Mouse (Mus musculus): ENCODE results near the gene Dctn3. TPM values are rescaled to one million over a fixed set of nuclear protein-coding genes. Genes with fewer than 3 reads are reported as not detected.

Gene Dctn3
- polyA plus RNA-seq, 1 experiment: 92.6 TPM

DNA sequence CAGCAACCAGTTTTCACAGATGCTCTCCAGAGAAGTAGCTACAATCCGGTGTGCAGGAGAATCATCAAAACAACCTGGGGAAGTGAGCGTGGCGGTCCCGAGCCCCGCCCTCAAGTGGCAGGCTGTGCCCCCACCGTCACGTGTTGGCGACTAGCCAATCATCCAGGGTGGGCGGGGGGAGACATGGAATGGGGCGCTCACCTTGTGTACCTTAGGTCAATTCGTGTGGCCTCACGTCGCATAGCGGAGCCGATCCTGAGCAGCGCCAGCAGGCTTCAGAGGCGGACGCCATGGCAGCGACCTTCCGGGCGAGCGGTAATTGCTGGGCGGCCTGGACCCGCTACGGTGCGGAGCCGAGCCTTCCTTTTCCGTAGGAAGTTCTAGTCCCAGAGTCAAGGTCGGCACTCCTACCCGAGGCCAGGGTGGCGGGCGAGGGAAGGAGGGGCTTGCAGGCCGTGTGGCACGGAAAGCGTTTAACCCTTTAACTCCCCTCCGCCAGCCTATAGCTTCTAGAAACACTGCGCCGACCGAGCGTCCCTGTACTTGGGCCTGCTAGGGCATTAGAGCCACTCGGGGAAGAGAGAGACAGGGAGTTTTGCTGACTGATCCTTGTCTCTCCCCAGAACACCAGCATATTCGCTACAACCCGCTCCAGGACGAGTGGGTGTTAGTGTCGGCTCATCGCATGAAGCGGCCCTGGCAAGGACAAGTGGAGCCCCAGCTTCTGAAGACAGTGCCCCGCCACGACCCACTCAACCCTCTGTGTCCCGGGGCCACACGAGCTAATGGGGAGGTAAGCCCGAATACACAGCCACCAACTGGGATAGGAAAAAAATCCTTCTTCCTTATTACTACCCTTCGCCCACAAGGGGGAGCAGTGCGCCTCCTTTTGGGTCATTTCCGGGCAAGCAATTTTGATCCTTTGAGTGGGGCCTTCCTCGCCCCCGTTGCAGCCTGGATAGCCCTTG lies 32.7 kb upstream of the Dctn3 start, which contains the start of gene Sigmar1:
TSS of gene Sigmar1 (minus strand) at position 820 of the 968 bp plus-strand sequence.
- no peaks in the 10 kb centered on the region; the same call in 1 of the 2 replicates for H3K36me3 ChIP-seq (ENCODE audit: control insufficient read depth, insufficient read depth, low read length)
- peak within 1 kb of the TSS; percentile 98 for H3K27ac ChIP-seq (ENCODE audit: insufficient read depth, low read depth, low read length)
- H3K4me3 ChIP-seq (ENCODE audit: insufficient read depth, low read depth, low read length): peak within 1 kb of the TSS; percentile 78
- DNase-seq: peak; percentile 94
- no peaks in the 10 kb centered on the region for H3K27me3 ChIP-seq (replicated peaks; ENCODE audit: control insufficient read depth, insufficient read depth, low read length)
- WGBS: under 1% methylated on average over 57 of the region's 57 CpGs
- peaks cover 21% of the 10 kb centered on the region; the same call in 1 of the 2 replicates for H3K4me1 ChIP-seq (ENCODE audit: control insufficient read depth, insufficient read depth, low read length)
- TF ChIP-seq CTCF (conservative IDR thresholded peaks at IDR 0.05; ENCODE audit: insufficient read depth, insufficient read length, low read depth, low read length): peak; percentile 86
- peak; percentile 51 for TF ChIP-seq POLR2A (IDR thresholded peaks at IDR 0.05; ENCODE audit: low read depth, low read length)

GRCm38 (mm10) chr4:41754797-41755337 lies 31.9 kb upstream of the Dctn3 start, which contains the start of gene Galt:
Gene Galt, plus strand, starts transcription at chr4:41755228.
- DNase-seq: peak; percentile 91
- 9% methylated on average over 14 of the region's 14 CpGs for WGBS
- H3K27ac ChIP-seq (ENCODE audit: insufficient read depth, low read depth, low read length): peak within 1 kb of the TSS; percentile 96
- H3K4me3 ChIP-seq (ENCODE audit: insufficient read depth, low read depth, low read length): peak within 1 kb of the TSS; percentile 78
- H3K27me3 ChIP-seq (replicated peaks; ENCODE audit: control insufficient read depth, insufficient read depth, low read length): no peaks in the 10 kb centered on the region
- no peaks in the 10 kb centered on the region; the same call in 1 of the 2 replicates for H3K36me3 ChIP-seq (ENCODE audit: control insufficient read depth, insufficient read depth, low read length)
- peaks cover 19% of the 10 kb centered on the region; the same call in 1 of the 2 replicates for H3K4me1 ChIP-seq (ENCODE audit: control insufficient read depth, insufficient read depth, low read length)
- no peak for TF ChIP-seq CTCF (conservative IDR thresholded peaks at IDR 0.05; ENCODE audit: insufficient read depth, insufficient read length, low read depth, low read length)

DNA sequence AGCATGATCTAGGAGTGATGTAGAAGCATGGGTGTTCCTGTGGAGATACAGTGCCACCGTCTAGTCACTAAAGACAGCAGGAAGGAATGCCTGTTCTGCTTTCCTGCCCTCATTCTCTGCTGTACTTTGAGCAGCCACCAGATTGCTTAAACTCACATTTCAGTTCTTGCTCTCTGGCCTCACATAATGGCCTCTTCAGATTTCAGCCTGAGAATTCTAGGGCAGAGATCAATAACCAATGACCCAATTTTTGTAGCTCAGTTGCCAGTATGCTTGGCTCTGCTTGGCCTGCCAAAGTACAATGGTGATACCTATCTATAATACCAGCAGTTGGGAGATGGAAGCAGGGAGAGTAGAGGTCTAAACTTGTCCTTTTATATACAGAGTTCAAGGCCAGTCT lies 22.1 kb upstream of the Dctn3 start:
- no peak for TF ChIP-seq POLR2A (IDR thresholded peaks at IDR 0.05; ENCODE audit: low read depth, low read length)
- TF ChIP-seq CTCF (conservative IDR thresholded peaks at IDR 0.05; ENCODE audit: insufficient read depth, insufficient read length, low read depth, low read length): no peak
- peaks cover 4% of the 10 kb centered on the region; the same call in 1 of the 2 replicates for H3K4me1 ChIP-seq (ENCODE audit: control insufficient read depth, insufficient read depth, low read length)
- H3K36me3 ChIP-seq (ENCODE audit: control insufficient read depth, insufficient read depth, low read length): no peaks in the 10 kb centered on the region; the same call in 1 of the 2 replicates
- WGBS: 72% methylated on average over 1 of the region's 1 CpGs
- H3K27ac ChIP-seq (ENCODE audit: insufficient read depth, low read depth, low read length): no peak overlapping the region
- no peak for DNase-seq
- H3K27me3 ChIP-seq (replicated peaks; ENCODE audit: control insufficient read depth, insufficient read depth, low read length): no peaks in the 10 kb centered on the region
- H3K4me3 ChIP-seq (ENCODE audit: insufficient read depth, low read depth, low read length): no peak overlapping the region

DNA sequence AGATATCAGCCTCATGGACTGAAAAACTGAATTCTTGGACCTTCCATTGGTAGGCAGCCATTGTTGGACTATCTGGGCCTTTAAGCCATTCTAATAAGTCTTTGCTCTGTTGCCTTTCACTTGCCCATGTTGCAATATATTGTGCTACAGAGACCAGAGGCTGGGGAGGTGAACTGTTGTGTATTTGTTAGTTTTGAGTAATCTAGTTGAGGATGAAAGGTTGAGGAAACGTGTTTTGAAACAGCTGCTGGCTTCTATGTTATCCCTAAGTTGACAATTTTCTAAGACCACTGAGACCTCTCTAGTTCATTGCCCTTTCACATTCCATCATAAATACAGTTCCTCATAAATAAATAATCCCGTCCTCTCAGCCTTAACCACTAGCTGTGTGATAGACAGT lies 21.2 kb upstream of the Dctn3 start:
- Histone ChIP-seq H3K36me3 (ENCODE audit: control insufficient read depth, insufficient read depth, low read length) (no peaks in the 10 kb centered on the region; the same call in 1 of the 2 replicates), H3K27me3 (replicated peaks; ENCODE audit: control insufficient read depth, insufficient read depth, low read length) (no peaks in the 10 kb centered on the region), H3K4me1 (ENCODE audit: control insufficient read depth, insufficient read depth, low read length) (peaks cover 4% of the 10 kb centered on the region; the same call in 1 of the 2 replicates), H3K27ac (ENCODE audit: insufficient read depth, low read depth, low read length) (no peak overlapping the region), H3K4me3 (ENCODE audit: insufficient read depth, low read depth, low read length) (no peak overlapping the region)
- 71% methylated on average over 2 of the region's 2 CpGs for WGBS
- no peak for TF ChIP-seq POLR2A (IDR thresholded peaks at IDR 0.05; ENCODE audit: low read depth, low read length)
- no peak for TF ChIP-seq CTCF (conservative IDR thresholded peaks at IDR 0.05; ENCODE audit: insufficient read depth, insufficient read length, low read depth, low read length)
- no peak for DNase-seq

DNA sequence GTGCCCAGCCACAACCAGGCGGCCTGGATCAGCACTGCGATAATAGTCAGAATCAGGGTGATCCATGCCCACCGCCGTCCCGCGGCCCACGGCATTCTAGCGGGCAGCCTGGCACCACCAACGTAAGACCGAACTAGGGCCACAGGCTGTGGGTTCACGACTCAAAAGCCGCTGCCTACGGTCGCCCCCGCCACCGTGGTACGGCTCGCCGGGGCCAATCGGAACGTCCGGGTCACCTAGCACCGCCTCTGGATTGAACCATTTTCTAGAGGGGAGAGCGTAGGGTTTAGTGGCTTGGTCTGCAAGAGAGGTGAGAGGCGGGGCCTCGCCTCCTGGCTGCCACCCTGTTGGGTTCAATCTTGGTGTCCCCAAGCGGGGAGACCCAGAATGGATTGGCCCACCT lies 18.2 kb upstream of the Dctn3 start:
- Histone ChIP-seq H3K36me3 (ENCODE audit: control insufficient read depth, insufficient read depth, low read length) (no peaks in the 10 kb centered on the region), H3K4me3 (ENCODE audit: insufficient read depth, low read depth, low read length) (peak overlapping the region; percentile 97), H3K27me3 (replicated peaks; ENCODE audit: control insufficient read depth, insufficient read depth, low read length) (no peaks in the 10 kb centered on the region), H3K4me1 (ENCODE audit: control insufficient read depth, insufficient read depth, low read length) (peaks cover 4% of the 10 kb centered on the region; the same call in 1 of the 2 replicates), H3K27ac (ENCODE audit: insufficient read depth, low read depth, low read length) (peak overlapping the region; percentile 94)
- under 1% methylated on average over 27 of the region's 27 CpGs for WGBS
- 0 out of 2 replicates have a peak, but pooled peaks have one; percentile 6 for TF ChIP-seq CTCF (conservative IDR thresholded peaks at IDR 0.05; ENCODE audit: insufficient read depth, insufficient read length, low read depth, low read length)
- TF ChIP-seq POLR2A (IDR thresholded peaks at IDR 0.05; ENCODE audit: low read depth, low read length): peak; percentile 80
- DNase-seq: peak; percentile 98

GRCm38 (mm10) chr4:41740380-41741157 lies 17.6 kb upstream of the Dctn3 start:
- TF ChIP-seq POLR2A (IDR thresholded peaks at IDR 0.05; ENCODE audit: low read depth, low read length): no peak
- TF ChIP-seq CTCF (conservative IDR thresholded peaks at IDR 0.05; ENCODE audit: insufficient read depth, insufficient read length, low read depth, low read length): 0 out of 2 replicates have a peak, but pooled peaks have one; percentile 5
- WGBS: 1% methylated on average over 48 of the region's 48 CpGs
- H3K36me3 ChIP-seq (ENCODE audit: control insufficient read depth, insufficient read depth, low read length): no peaks in the 10 kb centered on the region
- DNase-seq: no peak
- H3K27ac ChIP-seq (ENCODE audit: insufficient read depth, low read depth, low read length): peak overlapping the region; percentile 94
- H3K4me1 ChIP-seq (ENCODE audit: control insufficient read depth, insufficient read depth, low read length): peaks cover 4% of the 10 kb centered on the region; the same call in 1 of the 2 replicates
- H3K27me3 ChIP-seq (replicated peaks; ENCODE audit: control insufficient read depth, insufficient read depth, low read length): no peaks in the 10 kb centered on the region
- H3K4me3 ChIP-seq (ENCODE audit: insufficient read depth, low read depth, low read length): peak overlapping the region; percentile 97
